Mouse (Mus musculus): ENCODE measurements around the gene Eif2d.

Eif2d gene

GRCm38 (mm10) chr1:131153018-131153629 lies at the start of gene Eif2d:
Eif2d (plus strand) TSS chr1:131153181.
- peak; percentile 93 for DNase-seq

GRCm38 (mm10) chr1:131103776-131104424 lies 49.1 kb upstream of the Eif2d start:
- DNase-seq = no peak

GRCm38 (mm10) chr1:131107575-131108308 lies 45.2 kb upstream of the Eif2d start:
- no peak for DNase-seq

- no peak for DNase-seq
Measured at GRCm38 (mm10) chr1:131110525-131111106, 42.4 kb upstream of the Eif2d start.

GRCm38 (mm10) chr1:131112576-131112975 lies 40.4 kb upstream of the Eif2d start:
- no peak for DNase-seq

- peak; percentile 72 for DNase-seq
Measured at GRCm38 (mm10) chr1:131115932-131116331, 37.0 kb upstream of the Eif2d start.

- no peak for DNase-seq
Measured at GRCm38 (mm10) chr1:131116430-131117011, 36.5 kb upstream of the Eif2d start.

GRCm38 (mm10) chr1:131118530-131118929 lies 34.5 kb upstream of the Eif2d start:
- DNase-seq = no peak

GRCm38 (mm10) chr1:131119026-131119425 lies 34.0 kb upstream of the Eif2d start:
- peak; percentile 72 for DNase-seq

GRCm38 (mm10) chr1:131121987-131122386 lies 31.0 kb upstream of the Eif2d start:
- peak; percentile 62 for DNase-seq

GRCm38 (mm10) chr1:131123522-131124265 lies 29.3 kb upstream of the Eif2d start:
- DNase-seq = no peak

GRCm38 (mm10) chr1:131125987-131126744 lies 26.8 kb upstream of the Eif2d start:
- DNase-seq = no peak

- no peak for DNase-seq
Measured at GRCm38 (mm10) chr1:131134231-131134630, 18.8 kb upstream of the Eif2d start.

- peak; percentile 38 for DNase-seq
Measured at GRCm38 (mm10) chr1:131134942-131135522, 17.9 kb upstream of the Eif2d start.

- DNase-seq = no peak
Measured at GRCm38 (mm10) chr1:131135960-131136629, 16.9 kb upstream of the Eif2d start.

- DNase-seq = no peak
Measured at GRCm38 (mm10) chr1:131137111-131137510, 15.9 kb upstream of the Eif2d start.

GRCm38 (mm10) chr1:131137717-131138118 lies 15.3 kb upstream of the Eif2d start:
- peak; percentile 51 for DNase-seq

- DNase-seq = peak; percentile 92
Measured at GRCm38 (mm10) chr1:131138191-131139016, 14.6 kb upstream of the Eif2d start, which contains the start of gene Dyrk3. Dyrk3 (minus strand) TSS chr1:131138340.

All from thymus, postnatal 14 days (tissue).